Mouse (Mus musculus) retina, adult 2 months (tissue): ENCODE measurements around the gene Atp13a2.

Source experiments
- DNase-seq: peaks from one replicate; pipeline ENCODE4 v3.0.0-alpha.2; 2012; ENCODE audit warnings: low read depth, low spot score

Atp13a2 gene

DNA sequence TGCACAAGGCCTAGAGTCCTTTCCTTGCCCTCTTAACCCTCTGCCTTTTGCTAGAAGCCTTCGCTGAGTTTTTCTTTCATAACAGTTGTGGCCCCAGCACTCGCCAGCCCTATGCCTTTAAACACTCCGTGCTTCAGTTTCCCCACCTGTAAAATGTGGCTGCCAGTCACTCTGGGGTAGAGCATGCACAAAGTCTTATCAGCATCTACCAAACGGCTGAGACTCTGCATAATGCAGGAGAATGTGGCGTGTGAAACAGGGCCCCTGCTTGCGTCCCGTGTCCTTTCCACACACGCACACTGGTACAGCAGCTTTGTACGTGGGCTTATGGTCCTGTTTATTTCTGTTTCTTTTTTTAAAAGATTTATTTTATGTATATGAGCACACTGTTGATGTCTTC lies 10.1 kb downstream of the Atp13a2 start:
- DNase-seq, result no peak

DNA sequence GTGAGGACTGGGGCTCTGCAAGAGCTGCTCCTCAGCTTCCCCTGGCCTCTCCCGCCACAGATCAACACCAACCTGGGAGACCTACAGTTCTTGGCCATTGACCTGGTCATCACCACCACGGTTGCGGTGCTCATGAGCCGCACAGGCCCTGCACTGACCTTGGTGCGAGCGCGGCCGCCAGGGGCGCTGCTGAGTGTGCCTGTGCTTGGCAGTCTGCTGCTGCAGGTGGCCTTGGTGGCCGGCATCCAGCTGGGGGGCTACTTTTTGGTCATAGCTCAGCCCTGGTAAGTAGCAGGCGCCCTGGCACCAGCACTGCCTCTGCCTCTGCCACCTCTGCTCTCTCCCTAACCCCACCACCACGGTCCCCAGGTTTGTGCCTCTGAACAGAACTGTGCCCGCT lies 19.3 kb downstream of the Atp13a2 start:
- no peak for DNase-seq

DNA sequence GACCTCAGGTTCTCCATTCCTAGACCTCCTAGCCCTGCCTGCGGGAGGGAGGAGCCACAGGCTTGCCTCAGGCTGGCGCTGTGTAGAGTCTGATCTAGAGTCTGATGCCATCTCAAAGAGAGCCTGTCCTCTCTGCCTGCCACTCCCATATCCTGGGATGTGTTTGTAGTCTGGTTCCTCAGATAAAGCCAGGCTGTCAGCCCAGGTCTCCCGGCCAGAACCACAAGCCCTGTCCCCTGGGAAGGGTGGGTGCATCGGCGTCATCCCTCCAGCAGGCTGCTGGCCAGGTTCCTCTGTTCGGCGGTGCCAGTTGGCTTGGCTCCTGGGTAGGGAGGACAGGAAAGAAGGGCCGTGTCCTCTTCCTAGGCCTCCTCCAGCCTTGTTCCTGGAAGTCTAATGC lies 21.4 kb downstream of the Atp13a2 start:
- DNase-seq, result no peak

DNA sequence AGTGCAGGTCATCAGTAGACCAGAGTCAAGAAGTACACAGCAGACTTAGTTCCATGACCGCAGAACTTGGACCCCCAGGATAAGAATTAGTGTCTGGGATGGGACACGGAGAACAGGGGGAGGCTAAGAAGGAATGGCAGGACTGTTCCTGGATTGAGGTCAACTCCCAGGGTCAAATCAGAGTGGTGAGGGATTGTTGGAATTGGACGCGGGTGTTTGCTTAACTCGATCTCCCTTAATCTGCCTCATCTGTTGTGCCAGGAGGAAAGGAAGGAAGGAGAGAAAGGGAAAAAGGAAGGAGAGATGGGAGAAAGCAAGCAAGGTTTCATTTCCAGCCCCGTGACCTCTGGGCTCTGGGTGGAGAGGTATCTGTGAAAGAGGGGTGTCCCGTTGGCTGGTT lies 23.4 kb downstream of the Atp13a2 start, which contains the start of gene Mfap2:
TSS of gene Mfap2 (plus strand) at position 301 of the 400 bp plus-strand sequence.
- DNase-seq, result no peak

DNA sequence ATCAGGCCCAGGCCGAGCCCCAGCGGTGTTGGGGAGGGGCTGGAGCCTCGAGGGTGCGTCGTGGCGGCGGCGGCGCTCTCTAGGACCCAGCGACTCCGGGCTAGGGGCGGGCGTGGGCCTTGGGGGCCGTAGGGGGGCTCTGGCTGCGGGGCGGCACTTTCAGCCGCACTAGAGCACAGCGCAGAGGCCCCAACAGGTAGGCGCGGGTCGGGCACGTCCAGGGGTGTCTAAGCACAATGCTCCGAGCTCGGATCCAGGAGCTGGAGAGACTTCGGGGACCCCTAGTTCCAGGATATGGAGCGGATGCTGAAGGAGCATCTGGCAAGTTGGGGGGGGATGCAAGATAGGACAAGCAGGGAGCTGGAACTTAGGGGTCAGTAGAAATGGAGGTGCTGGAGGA lies 23.9 kb downstream of the Atp13a2 start:
- DNase-seq, result no peak

DNA sequence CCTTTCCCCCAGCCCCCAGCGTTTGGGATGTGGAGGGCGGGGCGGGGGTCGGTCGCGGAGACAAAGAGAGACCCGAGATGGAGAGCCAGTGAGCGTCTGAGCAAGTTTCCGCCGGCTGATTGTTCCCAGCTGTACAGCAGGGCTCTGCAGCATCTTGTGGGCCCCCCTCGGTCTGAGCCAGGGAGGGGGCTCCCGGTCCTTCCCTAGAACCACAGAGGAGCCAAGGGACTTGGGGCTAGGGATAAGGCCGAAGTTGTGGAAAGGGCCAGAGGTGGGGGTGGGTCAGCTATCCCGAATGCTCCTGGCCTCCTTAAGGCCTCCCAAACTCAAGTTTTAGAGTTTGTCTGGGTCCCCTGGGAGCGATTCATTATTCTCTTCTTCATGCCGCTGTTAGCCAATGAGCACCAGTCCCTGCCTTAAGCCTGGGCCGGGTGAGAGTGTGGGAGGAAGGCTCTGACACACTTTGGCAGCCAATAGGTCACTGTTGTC lies 24.3 kb downstream of the Atp13a2 start:
- DNase-seq, result no peak

DNA sequence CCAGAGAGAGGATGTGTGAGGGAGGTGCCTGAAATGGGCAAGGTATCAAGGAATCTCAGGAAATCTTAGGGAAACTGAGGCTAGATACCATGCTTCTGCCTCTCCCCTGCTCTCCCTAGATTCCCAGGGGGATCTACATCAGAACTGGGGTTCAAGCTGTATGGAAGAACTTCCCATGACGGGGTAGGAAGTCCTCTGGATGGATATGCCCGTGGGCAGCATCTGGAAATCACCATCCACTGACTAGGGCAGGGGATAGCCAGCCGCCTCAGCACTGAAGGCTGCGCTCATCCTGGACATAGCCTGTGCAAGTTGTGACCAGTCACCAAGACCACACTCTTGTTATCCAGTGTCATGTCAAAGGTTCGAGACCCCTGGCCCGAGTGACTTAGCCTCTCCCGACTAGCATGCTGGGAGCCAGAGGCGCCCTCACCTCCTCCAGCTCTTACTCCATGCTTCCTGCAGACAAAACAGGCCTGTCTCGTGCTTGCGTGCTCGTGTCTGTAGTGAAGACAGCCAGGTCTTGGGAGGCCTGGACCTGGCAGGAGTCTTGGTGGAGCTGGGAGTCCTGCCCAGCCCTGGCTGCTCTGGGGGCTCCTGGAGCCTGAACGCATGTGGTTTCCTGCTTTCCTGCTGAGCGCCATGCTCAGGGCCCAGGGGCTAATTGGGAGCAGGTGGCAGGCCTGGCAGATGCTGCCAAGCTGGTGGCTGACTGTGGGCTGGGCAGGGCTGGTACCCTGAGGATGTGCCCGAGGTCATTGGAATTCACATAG lies 25.1 kb downstream of the Atp13a2 start:
- DNase-seq, result no peak

DNA sequence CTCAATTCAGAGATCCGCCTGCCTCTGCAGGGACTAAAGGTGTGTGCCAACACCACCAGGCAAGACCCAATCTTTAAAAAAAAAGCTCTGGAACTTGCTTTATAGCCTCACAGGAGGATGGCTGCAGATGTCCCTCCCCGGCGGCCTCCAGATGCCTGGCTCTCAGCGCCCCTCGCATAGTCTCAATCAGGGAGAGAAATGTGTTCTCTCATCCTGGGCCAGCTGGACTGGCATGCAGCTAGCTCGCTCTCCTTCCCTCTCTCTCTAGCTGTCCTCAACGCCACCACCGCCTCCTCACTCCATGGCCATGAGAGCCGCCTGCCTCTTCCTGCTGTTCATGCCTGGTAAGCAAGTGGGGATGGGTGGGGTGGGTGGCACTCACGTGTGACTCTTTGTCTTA lies 25.9 kb downstream of the Atp13a2 start:
- DNase-seq, result no peak

DNA sequence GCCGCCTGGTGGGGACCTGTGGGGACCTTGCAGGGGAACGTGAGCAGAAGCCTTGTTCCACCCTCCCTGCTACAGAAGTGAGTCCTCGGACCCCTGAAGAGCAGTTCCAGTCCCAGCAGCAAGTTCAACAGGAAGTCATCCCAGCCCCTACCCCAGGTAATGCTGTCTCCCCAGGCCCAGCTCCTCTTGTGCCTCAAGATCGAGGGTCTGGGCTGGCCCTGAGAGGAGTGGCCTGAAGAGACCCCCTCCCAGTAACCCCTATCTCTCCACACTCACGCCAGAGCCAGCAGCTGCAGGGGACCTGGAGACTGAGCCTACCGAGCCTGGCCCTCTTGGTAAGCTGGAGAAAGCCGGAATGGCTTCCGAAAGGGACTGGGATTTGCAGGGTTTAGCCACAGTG lies 27.4 kb downstream of the Atp13a2 start:
- DNase-seq, result no peak

DNA sequence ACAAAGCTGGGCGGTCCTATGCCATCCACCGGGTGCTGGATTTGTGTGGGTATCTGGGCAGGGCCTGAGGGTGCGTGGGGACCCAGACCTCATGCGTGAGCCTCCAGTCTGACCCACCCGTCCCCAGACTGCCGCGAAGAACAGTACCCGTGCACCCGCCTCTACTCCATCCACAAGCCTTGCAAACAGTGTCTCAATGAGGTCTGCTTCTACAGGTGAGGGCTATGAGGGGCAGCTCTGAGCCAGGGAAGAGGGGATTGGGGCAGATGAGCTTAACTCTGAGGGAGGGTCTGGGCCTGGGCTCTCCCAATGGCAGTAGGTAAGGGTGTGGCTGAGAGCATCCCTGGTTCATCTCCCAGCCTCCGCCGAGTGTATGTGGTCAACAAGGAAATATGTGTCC lies 28.2 kb downstream of the Atp13a2 start:
- no peak for DNase-seq

DNA sequence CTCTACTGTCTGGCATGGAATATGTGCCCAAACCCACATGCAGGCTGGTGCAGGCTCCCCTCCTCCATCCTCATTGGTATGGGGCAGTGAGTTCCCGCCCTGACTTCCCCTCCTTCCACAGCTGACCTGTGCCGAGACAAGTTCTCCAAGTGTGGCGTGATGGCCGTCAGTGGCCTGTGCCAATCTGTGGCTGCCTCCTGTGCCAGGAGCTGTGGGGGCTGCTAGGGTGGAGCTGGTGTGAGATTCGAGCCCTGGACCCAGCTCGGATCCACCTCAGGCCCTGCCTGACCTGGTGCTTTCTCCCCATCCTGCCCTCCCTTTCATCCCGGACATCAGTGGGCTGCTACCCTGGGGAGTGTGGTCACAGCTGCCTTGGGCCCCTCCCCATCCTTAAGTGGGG lies 28.7 kb downstream of the Atp13a2 start:
- no peak for DNase-seq

DNA sequence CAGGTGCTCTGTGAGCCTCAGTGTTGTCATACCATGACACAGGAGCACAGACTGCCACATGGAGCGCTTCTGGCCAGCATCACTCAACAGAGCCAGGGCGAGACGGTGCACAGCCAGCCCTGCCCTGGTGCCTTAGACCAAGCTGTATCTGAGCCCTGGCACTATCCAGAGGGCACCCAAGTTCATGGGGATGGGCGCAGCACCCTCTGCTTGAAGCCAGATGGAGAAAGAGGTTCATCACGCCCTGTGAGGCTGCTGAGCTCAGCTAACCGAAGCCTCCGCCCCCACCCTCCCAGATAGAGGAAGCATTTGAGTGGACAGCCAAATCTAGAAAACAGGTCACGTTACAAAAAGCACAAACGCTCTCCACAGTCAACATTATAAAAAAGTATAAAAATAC lies 29.6 kb downstream of the Atp13a2 start:
- DNase-seq, result no peak

DNA sequence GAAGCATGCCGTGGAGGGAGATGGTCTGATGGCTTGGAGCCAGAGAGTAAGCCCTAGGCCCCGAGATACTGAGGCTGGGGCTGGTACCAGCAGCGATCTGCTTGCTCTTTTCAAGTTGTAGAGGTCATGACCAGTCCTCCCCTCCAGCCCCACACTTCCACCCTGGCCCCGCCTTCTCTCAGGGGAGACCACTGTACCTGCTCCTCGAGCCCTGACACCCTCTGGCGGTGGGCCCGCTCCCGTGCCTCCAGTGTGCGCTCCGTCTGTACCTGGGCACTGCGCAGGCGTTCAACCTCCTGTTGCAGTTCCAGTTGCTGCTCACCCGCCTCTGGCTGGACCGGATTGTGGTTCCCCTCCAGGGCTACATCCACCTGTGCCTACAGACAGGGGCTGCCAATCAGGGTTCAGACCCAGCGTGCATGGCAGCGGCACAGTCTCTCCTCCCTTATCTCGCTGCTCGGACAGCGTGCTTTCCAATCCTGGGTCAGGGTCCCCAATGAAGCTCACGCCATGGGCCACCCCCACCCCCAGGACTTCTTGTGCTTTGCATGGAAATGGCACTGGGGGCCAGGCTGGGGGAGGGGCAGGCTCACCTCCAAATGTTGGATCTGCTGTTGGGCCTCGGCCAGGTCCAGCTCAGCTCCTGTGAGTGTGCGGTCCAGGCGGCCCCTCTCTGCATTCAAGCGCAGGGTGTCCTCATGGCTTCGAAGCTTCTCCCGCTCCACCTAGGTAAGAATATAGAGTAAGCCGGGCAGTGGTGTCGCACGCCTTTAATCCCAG lies 31.2 kb downstream of the Atp13a2 start:
- no peak for DNase-seq

DNA sequence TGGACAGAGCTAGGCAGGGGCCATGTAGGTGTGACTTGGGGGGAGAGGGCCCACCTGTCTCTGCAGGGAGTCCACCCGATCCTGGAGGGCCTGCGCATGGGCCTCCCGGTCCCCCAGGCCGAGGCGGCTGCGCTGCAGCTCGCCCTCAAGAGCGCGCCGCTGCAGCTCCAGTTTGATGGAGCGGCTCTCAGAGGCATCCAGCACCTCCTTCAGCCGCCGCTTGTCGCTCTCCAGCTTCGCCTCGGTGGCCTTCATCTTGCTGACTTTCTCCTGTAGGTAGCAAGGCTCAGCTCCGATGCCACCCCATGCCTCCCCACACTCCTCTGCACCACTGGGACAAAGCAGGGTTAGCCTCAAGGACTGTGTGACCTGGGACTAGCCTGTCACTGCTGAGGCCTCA lies 33.5 kb downstream of the Atp13a2 start:
- DNase-seq, result no peak

DNA sequence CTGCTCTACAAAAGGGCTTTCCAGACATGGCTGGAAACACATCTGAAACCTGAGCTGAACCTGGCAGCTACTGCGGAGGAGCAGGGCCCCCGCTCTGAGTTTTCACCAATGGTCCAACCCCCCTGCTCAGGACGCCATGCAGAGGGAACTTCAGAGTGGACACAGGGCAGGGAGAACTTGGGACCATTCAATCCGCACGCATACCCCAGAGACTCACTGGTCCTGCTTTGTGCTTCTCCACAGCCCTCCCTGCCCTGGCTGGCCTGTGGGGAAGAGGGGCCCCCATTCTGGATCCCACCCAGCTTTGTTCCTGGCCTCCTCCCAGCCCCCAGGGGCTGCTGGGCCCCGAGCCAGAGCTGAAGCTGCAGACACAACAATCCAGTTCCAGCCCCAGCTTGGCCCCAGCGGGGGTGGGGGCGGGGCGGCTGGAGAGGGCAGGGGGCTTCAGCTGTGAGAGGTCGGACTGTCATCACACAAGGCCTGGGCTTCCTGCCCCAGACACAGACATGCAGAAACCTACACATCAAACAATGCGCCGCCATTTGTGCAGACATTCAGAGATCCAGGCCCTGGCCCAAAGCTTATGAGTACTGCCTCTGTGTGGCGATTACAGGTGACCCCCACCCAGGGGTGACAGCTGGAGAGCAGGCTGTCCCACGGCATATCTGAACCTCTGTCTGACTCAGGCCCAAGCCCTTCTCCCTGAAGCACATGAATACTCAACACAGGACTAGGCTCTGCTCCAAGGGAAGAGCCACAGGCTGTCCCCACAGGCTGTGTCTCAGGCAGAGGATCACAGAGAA lies 34.3 kb downstream of the Atp13a2 start:
- no peak for DNase-seq

DNA sequence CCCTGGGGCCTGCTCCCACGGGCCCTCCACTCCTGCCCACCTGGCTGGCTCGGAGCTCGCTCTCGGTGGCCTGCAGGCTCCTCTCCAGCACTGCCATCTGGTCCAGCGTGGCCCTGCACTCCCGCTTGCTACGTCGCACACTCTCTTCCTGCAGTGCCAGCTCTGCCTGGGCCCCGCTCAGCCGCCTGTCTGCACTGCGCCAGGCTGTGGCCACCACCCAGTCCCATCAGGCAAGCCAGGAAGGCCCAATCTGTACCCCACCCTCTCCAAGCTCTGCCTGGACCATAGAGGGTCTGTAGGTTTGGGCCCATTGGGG lies 34.9 kb downstream of the Atp13a2 start:
- DNase-seq, result no peak

DNA sequence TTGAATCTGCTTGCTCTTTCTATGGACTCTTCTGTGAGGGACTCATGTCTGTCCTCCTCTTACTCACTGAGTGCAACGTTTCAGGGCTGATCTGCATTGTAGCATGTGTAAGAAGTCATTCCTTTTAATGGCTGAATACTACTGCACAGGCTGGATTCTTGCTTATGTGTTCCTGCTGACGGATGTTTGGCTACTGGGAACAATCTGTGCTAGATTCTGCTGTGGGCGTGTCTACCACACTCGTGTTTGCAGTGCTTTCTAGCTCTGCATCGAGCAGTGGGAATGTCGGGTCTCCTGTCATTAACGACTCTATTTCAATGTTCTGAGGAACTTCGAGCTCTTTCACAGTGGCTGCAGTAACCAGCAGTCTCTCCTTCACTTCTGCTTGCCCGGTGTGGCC lies 37.4 kb downstream of the Atp13a2 start:
- no peak for DNase-seq

DNA sequence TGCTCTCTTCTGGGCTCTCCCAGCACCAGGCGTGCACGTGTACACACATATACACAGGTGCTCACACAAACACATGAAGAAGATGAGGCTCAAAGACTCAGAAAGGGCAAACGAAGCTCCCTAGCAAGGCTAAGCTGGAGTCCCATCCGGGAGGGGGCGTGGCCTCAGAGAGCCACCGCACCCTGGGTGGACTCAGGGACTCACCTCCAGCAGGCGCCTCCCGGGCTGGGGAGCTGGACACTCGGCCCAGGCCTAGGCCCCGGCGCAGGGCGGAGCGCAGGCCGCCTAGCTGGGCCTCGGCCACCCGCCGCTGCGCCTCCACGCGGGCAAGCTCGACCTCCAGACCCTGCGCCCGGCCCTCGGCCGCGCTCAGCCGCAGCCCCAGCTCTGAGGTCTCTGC lies 38.3 kb downstream of the Atp13a2 start:
- DNase-seq, result no peak

DNA sequence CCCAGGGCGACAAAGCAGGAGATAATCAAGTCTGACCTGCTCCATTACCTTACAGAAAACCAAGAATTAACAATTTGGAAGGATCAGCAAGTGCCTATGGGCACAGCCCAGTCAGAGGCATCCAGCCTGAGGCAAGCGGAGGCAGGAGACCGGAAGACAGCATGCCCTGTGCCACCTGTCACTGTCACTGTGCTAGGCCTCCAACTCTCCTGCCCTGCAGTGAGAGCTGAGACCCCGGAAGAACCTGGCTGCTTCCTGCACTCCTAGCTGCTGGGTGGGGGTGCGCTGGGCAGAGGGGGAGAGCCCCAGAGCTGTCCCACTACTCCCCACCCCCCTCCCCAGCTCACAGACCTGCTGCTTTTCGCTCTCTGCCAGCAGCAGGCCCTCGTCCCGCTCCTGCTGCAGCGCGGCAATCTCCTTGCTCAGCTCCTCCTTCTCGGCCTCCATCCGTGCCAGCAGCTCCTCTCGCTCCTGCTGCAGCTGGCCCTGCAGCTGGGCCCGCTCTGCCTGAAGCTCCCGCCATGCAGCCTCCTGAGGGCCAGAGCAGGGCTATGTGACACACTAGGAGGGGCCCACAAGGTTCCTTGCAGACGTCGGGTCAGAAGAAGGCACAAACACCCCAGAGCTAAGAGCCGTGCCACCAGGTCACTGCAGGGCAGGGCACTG lies 44.0 kb downstream of the Atp13a2 start:
- DNase-seq, result no peak

DNA sequence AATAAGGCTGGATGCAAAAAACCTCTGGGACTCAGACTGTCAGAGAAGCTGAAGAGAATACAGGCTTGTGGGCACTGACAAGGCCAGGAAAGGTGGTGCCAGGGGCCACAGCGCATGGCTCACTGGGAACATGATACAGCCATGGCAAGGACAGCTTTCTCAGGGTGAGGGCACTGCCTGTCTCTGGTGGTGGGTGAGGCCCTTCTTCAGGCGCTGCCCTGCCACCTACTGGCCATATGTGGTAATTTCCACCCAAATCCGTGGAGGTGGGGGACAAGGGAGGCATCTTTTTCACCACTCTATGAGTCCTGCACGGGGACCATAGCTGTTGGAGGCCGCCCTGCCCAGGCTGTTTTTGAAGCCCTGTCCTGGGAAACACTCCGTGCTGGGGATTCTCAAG lies 45.1 kb downstream of the Atp13a2 start:
- DNase-seq, result no peak

DNA sequence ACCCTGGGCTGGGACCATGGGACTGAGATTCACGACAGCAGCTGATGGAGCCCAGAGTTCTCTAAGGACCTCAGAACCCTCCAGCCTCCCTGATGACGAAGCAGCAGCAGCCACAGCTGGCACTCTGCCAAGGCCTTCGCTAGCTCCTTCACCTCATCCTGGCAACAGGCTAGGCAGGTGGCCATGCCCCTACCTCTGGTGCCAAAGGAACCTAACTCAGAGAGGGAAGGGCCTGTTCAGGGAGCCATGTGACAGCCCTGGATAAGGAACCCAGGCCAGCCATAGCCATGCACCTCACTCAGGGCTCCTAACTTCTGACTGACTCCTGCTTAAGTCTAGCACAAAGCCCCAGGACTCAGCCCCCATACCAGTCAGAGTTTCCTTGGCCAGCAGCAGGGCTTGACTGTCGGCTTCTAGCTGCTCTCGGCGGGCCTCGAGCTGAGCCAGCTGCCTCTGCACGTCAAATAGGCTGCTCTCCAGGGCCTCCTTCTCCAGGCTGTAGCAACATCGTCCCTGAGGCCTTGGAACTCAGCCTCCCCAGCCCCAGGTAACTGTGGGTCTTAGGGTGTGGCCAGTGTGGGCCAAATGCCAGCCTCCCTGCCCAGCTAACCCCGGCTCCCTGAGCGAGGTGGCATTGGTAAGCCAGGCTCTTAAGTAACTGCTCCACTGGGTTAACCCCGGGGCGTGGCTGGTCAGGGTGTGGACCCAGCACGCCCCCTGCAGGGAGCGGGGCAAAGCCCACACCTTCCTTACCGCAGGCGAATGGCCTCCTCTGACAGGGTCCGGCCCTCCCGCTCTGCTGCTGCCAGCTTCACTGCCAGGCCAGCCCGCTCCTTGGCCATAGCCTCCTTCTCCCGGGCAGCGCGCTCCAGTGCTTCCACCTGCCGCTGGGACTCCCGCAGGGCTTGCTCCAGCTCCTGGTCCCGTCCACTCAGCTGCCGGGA lies 47.2 kb downstream of the Atp13a2 start:
- DNase-seq, result no peak
